Mouse (Mus musculus): ENCODE measurements around the gene 2900026A02Rik.

GRCm38 (mm10) chr5:113054308-113054707 is 166.7 kb downstream of the 2900026A02Rik start:
- TF ChIP-seq CTCF (IDR thresholded peaks at IDR 0.05; ENCODE audit: low read depth) (peak; percentile 99), EP300 (IDR thresholded peaks at IDR 0.05; ENCODE audit: low read depth) (no peak)
